Mouse (Mus musculus): Measurements from ENCODE around the gene Mink1.

Mink1 gene

DNA sequence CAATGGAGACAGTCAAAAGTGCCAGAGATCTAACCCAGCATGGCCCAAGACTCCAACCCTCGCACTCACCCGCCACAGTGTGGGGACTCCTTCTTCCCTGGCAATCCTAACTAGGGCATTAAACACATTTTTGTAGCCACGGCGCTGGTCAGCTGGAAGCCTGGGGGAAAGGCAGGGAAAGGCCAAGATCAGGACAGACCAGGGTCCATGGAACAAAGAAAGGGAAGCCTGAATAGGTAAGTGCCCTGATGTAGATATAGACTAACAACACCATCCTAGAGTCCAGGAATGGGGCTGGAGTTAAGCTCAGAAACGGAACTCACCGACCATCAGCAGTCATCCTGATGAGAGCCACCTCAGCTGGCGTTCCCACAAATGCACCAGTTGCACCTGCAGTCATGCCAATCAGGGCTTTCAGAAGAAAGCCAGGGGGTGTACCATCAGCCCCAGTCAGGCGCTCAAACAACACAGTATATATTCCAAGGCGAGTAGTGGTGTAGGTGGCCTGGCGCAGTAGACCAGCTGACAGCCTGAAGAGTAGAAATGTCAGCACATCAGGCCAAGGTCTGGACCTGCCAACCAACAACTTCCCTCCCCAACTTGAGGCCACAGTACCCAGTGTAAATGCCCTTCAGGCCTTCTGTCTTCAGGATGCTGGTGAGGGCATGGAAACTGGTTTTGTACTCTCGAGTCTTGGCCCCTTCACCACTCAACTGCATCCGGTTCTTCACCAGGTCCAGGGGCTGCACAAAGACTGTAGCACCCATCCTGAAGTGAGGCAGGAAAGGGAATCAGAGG is 83.0 kb downstream of the Mink1 start:
- in situ Hi-C loops (cut with MboI; ENCODE audit: low pct_unique_long_range_greater_than_20kb in 1 of 2, low sequenced_read_pairs in 2 of 2, unreplicated experiment in 1 of 2), result no loop called here

- in situ Hi-C loops (cut with MboI; ENCODE audit: low pct_unique_long_range_greater_than_20kb in 1 of 2, low sequenced_read_pairs in 2 of 2, unreplicated experiment in 1 of 2), result no loop called here
Measured at GRCm38 (mm10) chr11:70646259-70646555, 83.5 kb downstream of the Mink1 start.

DNA sequence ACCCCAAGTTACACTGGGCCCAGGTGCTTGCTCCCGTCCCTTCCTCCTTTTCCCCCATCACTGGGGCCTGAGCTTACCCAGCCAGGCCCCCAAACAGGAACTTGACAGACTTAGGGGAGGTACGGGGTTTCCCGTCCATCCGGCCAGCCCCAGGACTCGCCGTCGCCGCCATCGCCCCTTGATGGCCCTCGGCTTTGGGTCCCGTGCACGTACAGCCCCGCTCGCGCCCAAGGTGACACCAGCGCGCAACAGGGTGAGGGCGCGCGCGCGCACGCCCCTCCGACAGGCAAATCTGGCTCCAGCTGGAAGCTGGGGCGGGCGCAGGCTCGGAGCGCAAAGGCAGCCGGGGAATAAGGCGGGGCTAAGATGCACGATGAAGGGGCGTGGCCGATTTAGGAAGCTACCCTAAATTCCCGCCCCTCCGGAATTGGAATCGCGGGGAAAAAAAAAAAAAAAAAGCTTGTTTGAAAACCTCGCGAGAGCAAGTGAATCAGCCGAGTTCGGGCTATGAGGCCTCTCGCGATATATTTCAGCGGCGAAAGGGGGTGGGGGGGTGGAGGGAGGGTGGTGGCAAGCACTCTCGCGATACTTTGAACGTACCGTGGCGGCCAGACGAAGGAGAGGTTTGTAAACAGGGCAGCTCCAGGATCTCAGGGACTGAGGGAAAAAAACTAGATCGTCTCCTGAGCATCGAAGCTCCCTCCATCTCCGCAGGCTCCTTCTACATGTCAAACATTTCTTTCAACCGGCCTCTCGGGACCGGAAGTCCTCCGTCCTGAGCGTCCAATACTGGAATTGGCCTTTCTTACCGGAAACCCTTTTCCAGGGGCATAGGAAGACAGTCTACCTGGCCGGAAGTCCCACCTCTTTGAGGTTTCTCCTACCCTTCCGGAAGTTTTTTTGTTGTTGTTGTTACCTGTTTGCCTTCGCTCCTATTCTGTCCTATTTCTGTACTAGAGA is 84.3 kb downstream of the Mink1 start, which contains the start of the genes Rnf167 and Slc25a11:
Rnf167 (plus strand) TSS at position 545 of the 960 bp plus-strand sequence.
Slc25a11 (minus strand) TSS at position 789 of the 960 bp plus-strand sequence.
- in situ Hi-C loops (cut with MboI; ENCODE audit: low pct_unique_long_range_greater_than_20kb in 1 of 2, low sequenced_read_pairs in 2 of 2, unreplicated experiment in 1 of 2), result no loop called here

GRCm38 (mm10) chr11:70647716-70648420 is 85.2 kb downstream of the Mink1 start:
- in situ Hi-C loops (cut with MboI; ENCODE audit: low pct_unique_long_range_greater_than_20kb in 1 of 2, low sequenced_read_pairs in 2 of 2, unreplicated experiment in 1 of 2), result no loop called here

DNA sequence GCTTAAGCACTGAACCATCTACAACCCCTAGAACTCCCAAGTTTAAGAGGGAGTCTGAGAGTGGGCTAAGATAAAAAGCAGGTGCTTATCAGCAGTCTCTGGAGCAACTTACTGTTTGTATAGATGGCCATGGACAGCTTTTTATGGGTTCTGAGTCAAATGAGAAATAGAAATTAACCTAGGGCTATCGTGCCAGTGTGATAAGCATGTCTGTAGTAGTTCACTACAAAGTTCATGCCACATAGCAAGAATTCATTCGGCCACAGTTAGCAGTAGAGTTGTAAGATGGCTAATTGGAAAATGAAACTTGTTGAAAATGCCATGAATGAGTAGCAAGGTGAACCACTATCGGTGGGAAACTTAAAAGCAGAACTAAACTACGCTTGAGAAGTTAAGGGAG is 85.8 kb downstream of the Mink1 start:
- in situ Hi-C loops (cut with MboI; ENCODE audit: low pct_unique_long_range_greater_than_20kb in 1 of 2, low sequenced_read_pairs in 2 of 2, unreplicated experiment in 1 of 2), result no loop called here

DNA sequence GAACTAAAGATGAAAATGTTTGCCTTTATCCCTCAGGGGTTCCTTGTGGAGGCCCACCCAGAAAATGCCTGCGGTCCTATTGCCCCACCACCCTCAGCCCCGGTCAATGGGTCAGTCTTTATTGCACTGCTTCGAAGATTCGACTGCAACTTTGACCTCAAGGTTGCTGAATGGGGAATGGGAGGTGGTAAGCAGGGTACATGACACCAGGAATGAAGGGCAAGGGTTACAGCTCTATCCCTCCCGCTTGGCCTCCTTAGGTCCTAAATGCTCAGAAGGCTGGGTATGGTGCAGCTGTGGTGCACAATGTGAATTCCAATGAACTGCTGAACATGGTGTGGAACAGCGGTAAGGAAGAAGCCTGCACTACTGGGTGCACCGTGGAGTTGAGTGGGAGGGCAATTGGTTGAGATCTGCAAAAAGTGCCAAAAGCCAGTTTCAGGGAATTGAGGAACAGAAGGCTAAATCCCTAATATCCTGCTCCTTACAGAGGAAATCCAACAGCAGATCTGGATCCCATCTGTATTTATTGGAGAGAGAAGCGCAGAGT is 86.6 kb downstream of the Mink1 start:
- in situ Hi-C loops (cut with MboI; ENCODE audit: low pct_unique_long_range_greater_than_20kb in 1 of 2, low sequenced_read_pairs in 2 of 2, unreplicated experiment in 1 of 2), result no loop called here

- in situ Hi-C loops (cut with MboI; ENCODE audit: low pct_unique_long_range_greater_than_20kb in 1 of 2, low sequenced_read_pairs in 2 of 2, unreplicated experiment in 1 of 2), result no loop called here
Measured at GRCm38 (mm10) chr11:70650322-70651175, 87.9 kb downstream of the Mink1 start.

- in situ Hi-C loops (cut with MboI; ENCODE audit: low pct_unique_long_range_greater_than_20kb in 1 of 2, low sequenced_read_pairs in 2 of 2, unreplicated experiment in 1 of 2), result no loop called here
Measured at GRCm38 (mm10) chr11:70651391-70651790, 88.7 kb downstream of the Mink1 start.

DNA sequence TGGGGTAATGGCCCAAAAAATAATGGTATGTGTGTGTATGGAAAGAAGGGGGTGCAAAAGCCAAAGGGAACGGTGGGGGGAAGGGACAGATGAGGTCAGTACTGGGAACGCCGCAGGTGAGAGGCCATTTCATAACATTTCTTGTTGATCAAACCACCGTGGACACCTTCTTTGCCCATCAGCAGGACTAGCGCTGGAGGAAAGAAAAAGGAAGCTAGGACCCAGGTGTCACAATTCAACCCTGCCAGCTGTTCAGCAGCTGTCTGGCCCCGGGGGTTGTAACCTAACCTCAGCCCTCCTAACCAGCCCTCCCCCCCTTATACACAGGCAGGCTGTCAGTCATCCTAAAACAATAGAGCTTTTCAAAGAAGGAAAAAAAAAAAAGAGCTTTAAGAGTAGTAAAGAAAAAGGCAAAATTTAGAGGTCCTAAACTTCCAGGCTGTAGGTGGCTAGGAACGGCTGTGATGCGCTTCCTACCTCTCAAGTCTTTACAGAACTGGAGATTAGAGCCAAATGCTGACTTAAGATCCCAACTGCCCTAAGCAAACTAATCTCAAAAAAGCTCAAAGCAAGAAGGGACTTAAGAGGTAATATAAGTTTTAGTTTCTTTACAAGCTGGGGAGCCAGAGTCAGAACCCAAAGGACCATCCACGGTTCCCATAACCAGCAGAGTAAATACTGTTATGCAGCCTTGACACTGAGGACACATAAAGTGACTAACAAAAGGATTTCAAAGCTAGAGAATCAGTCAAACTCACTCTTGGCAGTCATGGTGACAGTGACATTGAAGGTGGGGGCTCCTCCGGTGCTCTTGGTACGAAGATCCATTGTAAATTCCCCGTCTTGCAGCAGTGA is 89.6 kb downstream of the Mink1 start:
- in situ Hi-C loops (cut with MboI; ENCODE audit: low pct_unique_long_range_greater_than_20kb in 1 of 2, low sequenced_read_pairs in 2 of 2, unreplicated experiment in 1 of 2), result no loop called here

- in situ Hi-C loops (cut with MboI; ENCODE audit: low pct_unique_long_range_greater_than_20kb in 1 of 2, low sequenced_read_pairs in 2 of 2, unreplicated experiment in 1 of 2), result no loop called here
Measured at GRCm38 (mm10) chr11:70652884-70653344, 90.2 kb downstream of the Mink1 start.

DNA sequence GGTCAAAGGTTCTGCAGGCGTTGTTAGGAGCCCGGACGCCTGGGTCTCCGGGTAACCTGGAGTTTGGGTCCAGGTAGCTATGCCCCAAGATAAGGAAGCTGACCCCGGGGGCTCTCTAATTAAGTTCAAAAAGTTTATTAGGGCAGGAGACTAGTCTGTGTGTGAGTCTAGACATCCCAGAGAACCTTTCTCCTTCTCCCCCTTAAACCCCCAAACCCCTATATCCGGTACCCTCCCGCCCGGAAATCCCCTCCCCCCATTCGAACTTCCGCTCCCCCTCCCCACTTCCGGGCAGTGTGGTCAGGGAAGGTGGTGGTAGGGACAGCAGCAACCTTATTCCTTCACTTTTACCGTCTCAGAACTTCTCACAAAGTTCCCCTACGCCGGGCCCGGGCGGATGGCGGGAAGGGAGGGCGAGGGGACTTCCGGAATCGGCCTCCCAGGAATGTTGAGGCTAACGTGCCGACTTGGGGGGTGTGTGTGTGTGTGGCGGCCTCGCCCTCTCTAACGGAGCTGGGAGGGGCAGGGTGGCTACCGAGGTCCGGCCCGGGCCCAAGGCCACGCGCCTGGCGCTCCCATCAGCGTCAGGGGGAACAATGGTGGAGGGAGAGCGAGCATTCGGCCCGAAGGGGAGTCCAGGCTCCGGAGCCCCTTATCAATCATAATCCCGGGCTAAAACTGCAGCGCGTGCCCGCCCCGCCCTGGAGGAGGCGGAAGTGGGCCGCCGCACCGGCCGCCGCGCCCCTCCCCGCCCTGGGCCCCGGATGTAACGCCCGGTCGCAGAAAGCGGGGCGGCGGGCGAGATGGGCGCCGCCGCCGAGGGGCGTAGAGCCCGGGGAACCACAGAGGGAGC is 90.9 kb downstream of the Mink1 start:
- in situ Hi-C loops (cut with MboI; ENCODE audit: low pct_unique_long_range_greater_than_20kb in 1 of 2, low sequenced_read_pairs in 2 of 2, unreplicated experiment in 1 of 2), result no loop called here

DNA sequence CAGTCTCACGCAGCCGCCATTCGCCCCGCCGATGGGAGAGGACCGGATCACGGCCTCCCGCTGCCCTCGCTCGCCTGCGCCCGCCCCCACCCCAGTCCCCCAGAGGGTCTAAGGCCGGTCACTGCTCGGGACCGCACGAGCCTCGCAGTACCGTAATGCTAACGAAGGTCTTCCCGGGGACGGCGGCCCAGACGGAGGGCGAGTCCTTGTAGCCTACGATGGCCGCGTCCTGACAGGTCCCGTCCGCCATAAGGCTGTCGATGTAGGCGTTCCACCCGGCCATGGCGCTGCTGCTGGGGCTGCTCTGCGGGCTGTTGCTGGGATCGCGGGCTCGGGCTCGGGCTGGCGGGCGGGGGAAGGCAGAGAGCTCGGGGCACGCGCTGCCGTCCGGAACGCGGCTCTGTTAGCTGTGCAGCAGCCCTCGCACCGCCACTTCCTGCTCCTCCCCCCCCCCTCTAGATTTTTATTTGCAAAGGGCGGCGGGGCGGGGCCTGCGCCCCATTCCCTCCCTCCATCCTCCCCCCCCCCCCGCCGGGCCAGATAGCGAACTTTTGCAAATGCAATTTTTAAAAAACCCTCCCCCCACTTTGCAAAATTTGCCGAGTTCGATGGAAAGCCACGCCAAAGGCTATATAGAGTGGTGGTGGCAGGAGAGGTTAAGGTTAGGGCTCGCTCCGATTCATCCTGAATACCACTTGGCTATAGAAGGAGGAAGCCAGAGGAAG is 91.7 kb downstream of the Mink1 start, which contains the start of gene Pfn1:
Pfn1 (minus strand) TSS at position 447 of the 725 bp plus-strand sequence.
- in situ Hi-C loops (cut with MboI; ENCODE audit: low pct_unique_long_range_greater_than_20kb in 1 of 2, low sequenced_read_pairs in 2 of 2, unreplicated experiment in 1 of 2), result no loop called here

- in situ Hi-C loops (cut with MboI; ENCODE audit: low pct_unique_long_range_greater_than_20kb in 1 of 2, low sequenced_read_pairs in 2 of 2, unreplicated experiment in 1 of 2), result no loop called here
Measured at GRCm38 (mm10) chr11:70654923-70655570, 92.4 kb downstream of the Mink1 start.

GRCm38 (mm10) chr11:70655571-70656455 is 93.1 kb downstream of the Mink1 start:
- in situ Hi-C loops (cut with MboI; ENCODE audit: low pct_unique_long_range_greater_than_20kb in 1 of 2, low sequenced_read_pairs in 2 of 2, unreplicated experiment in 1 of 2), result no loop called here
